Comparison of ENCODE assay signal across 28 mouse cellular contexts in the genomic region with DNA sequence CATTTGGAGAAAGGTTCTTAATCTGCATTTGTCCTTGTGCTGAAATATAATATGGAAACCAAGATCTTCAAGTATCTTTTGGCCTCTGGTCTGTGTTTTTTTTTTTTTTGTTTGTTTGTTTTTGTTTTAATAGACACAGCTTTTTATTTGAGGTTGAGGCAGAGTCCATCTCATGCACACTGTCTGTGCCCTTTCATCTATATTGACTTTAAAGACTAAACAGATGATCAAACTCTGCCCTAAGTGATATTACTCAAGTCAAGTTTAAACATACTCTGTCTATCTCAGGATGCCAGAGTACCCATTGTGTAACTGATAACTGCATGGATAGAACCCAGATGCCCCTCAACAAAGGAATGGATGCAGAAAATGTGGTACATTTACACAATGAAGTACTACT.
"Had no signal": no experiment of that assay in that cellular context is flagged by ENCODE, and none has a peak within 500 bp of the region (broad histone marks: within the 10 kb centered on the region; RNA-seq: fewer than 3 reads in every experiment).

No protein-coding gene starts in this region.

- H3K4me3 ChIP-seq: embryonic facial prominence, embryonic 10.5 days; embryonic facial prominence, embryonic 12.5 days; embryonic facial prominence, embryonic 13.5 days; embryonic facial prominence, embryonic 15.5 days; erythroblast, embryonic 14.5 days; forebrain, embryonic 10.5 days; forebrain, embryonic 12.5 days; forebrain, embryonic 13.5 days; forebrain, embryonic 15.5 days; gastrocnemius, adult 2 months; heart, adult 2 months had no signal

- H3K4me1 ChIP-seq: embryonic facial prominence, embryonic 10.5 days; embryonic facial prominence, embryonic 12.5 days; embryonic facial prominence, embryonic 13.5 days; embryonic facial prominence, embryonic 15.5 days; forebrain, embryonic 10.5 days; forebrain, embryonic 12.5 days; forebrain, embryonic 13.5 days; forebrain, embryonic 15.5 days had no signal

- H3K27ac ChIP-seq: embryonic facial prominence, embryonic 10.5 days; embryonic facial prominence, embryonic 12.5 days; embryonic facial prominence, embryonic 13.5 days; embryonic facial prominence, embryonic 15.5 days; forebrain, embryonic 10.5 days; forebrain, embryonic 12.5 days; forebrain, embryonic 13.5 days; forebrain, embryonic 15.5 days; gastrocnemius, adult 2 months; heart, adult 2 months had no signal

- H3K4me2 ChIP-seq: embryonic facial prominence, embryonic 12.5 days; embryonic facial prominence, embryonic 13.5 days; embryonic facial prominence, embryonic 15.5 days; forebrain, embryonic 12.5 days; forebrain, embryonic 13.5 days; forebrain, embryonic 15.5 days had no signal

- ATAC-seq: forebrain, embryonic 13.5 days; forebrain, embryonic 14.5 days; forebrain, embryonic 15.5 days; forebrain, embryonic 16.5 days; forebrain, postnatal 0 days had no signal

- H3K27me3 ChIP-seq: embryonic facial prominence, embryonic 12.5 days; embryonic facial prominence, embryonic 13.5 days; embryonic facial prominence, embryonic 15.5 days; forebrain, embryonic 12.5 days; forebrain, embryonic 13.5 days; forebrain, embryonic 15.5 days had no signal

- H3K9ac ChIP-seq: embryonic facial prominence, embryonic 12.5 days; embryonic facial prominence, embryonic 13.5 days; embryonic facial prominence, embryonic 15.5 days; forebrain, embryonic 12.5 days; forebrain, embryonic 13.5 days; forebrain, embryonic 15.5 days; forebrain, postnatal 0 days had no signal

- H3K36me3 ChIP-seq: embryonic facial prominence, embryonic 10.5 days; embryonic facial prominence, embryonic 12.5 days; embryonic facial prominence, embryonic 13.5 days; embryonic facial prominence, embryonic 15.5 days; forebrain, embryonic 10.5 days; forebrain, embryonic 12.5 days; forebrain, embryonic 15.5 days had no signal

- DNase-seq: cerebellum, adult 8-10 months; cerebellum, adult 9-10 months; cerebellum, adult 9-11 months; cerebellum, postnatal 10 days; cerebellum, postnatal 14 days; cerebellum, postnatal 25 days; cerebellum, postnatal 36 days; embryo, embryonic 11 days; forebrain, postnatal 0 days; gastrocnemius, adult 2 months; gastrocnemius, postnatal 10 days; gastrocnemius, postnatal 14 days; gastrocnemius, postnatal 25 days; gastrocnemius, postnatal 36 days; heart, adult 11 months; heart, adult 18-20 months; heart, adult 2 months had no signal

- H3K9me3 ChIP-seq: embryonic facial prominence, embryonic 10.5 days; embryonic facial prominence, embryonic 12.5 days; embryonic facial prominence, embryonic 13.5 days; embryonic facial prominence, embryonic 15.5 days; forebrain, embryonic 10.5 days; forebrain, embryonic 12.5 days; forebrain, embryonic 13.5 days; forebrain, embryonic 15.5 days had no signal
